Mouse (Mus musculus): ENCODE measurements around the gene Rsph9. TPM values are rescaled to one million over a fixed set of nuclear protein-coding genes. Genes with fewer than 3 reads are reported as not detected.

The Rsph9 gene
- polyA plus RNA-seq, 1 experiment from 2014 or later: 8.6 TPM

- Histone ChIP-seq H3K9ac (no peak overlapping the region), H3K4me3 (replicated peaks) (no peak overlapping the region), H3K4me2 (replicated peaks) (no peak overlapping the region), H3K9me3 (no peaks in the 10 kb centered on the region), H3K27me3 (replicated peaks) (no peaks in the 10 kb centered on the region), H3K4me1 (replicated peaks) (peaks cover 13% of the 10 kb centered on the region; the same call in 1 of the 2 replicates), H3K36me3 (peaks cover 14% of the 10 kb centered on the region; the same call in 1 of the 2 replicates), H3K27ac (no peak overlapping the region)
- no peak for ATAC-seq
- 68% methylated on average over 11 of the region's 11 CpGs for WGBS
Measured at GRCm38 (mm10) chr17:46116138-46116537, 27.9 kb downstream of the Rsph9 start.

DNA sequence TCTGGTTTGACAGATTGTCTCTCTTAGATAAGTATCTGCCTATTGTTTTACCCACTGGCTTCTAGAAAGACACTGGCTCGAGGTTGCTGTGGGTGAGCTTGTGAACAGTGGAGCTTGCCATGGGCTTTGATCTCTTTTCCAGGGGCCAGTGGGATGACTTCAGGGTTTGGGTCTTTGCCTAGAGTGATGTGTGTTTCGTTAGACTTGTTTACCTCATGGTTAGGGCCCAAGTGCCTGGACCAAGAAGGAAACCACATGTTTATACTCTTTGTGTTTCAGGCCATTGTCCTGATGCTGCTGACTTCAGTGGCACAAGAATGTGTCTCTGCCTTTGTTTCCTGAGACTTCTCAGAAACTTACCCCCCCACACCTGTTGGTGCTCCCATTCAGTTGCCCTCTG is 28.5 kb downstream of the Rsph9 start:
- H3K36me3 ChIP-seq: peaks cover 14% of the 10 kb centered on the region; the same call in 1 of the 2 replicates
- ATAC-seq: no peak
- no peak overlapping the region for H3K27ac ChIP-seq
- H3K4me1 ChIP-seq (replicated peaks): peaks cover 13% of the 10 kb centered on the region; the same call in 1 of the 2 replicates
- 32% methylated on average over 2 of the region's 2 CpGs for WGBS
- H3K4me3 ChIP-seq (replicated peaks): no peak overlapping the region
- H3K4me2 ChIP-seq (replicated peaks): no peak overlapping the region
- H3K9me3 ChIP-seq: no peaks in the 10 kb centered on the region
- H3K27me3 ChIP-seq (replicated peaks): no peaks in the 10 kb centered on the region
- H3K9ac ChIP-seq: no peak overlapping the region

GRCm38 (mm10) chr17:46110402-46111289 is 33.4 kb downstream of the Rsph9 start, which contains the start of gene Mrps18a:
Mrps18a (plus strand) TSS chr17:46110986.
- 6% methylated on average over 38 of the region's 38 CpGs for WGBS
- no peaks in the 10 kb centered on the region for H3K9me3 ChIP-seq
- H3K4me1 ChIP-seq (replicated peaks): peaks cover 10% of the 10 kb centered on the region
- H3K4me3 ChIP-seq (replicated peaks): peak within 1 kb of the TSS; percentile 84
- 0 out of 2 replicates have a peak, but pooled peaks cover 6% of the 10 kb centered on the region for H3K27me3 ChIP-seq (replicated peaks)
- no peaks in the 10 kb centered on the region for H3K36me3 ChIP-seq
- ATAC-seq: peak; percentile 97
- H3K4me2 ChIP-seq (replicated peaks): peak within 1 kb of the TSS; percentile 84
- peak within 1 kb of the TSS; percentile 80 for H3K9ac ChIP-seq
- 0 out of 2 replicates have a peak within 1 kb of the TSS, but pooled peaks have one; percentile 48 for H3K27ac ChIP-seq

DNA sequence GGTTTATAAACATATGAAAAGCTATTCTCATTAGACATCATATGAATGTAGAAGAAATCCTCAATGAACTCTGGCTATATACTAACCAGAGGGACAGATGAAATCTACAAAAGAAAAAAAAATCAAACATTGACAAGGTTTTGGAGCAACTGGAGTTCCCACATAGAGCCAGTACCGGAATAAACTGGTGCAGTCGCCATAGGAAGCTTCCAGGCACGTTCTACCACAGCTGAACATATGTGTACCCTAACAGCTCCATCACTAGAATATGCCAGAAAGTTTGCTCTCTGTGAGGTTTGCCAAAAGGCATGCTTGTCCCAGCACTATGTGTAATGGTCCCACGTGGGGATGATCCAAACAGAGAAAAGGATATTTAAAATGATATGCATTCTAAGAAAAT is 35.7 kb downstream of the Rsph9 start:
- WGBS: 81% methylated on average over 4 of the region's 4 CpGs
- Histone ChIP-seq H3K4me3 (replicated peaks) (no peak overlapping the region), H3K4me2 (replicated peaks) (no peak overlapping the region)

DNA sequence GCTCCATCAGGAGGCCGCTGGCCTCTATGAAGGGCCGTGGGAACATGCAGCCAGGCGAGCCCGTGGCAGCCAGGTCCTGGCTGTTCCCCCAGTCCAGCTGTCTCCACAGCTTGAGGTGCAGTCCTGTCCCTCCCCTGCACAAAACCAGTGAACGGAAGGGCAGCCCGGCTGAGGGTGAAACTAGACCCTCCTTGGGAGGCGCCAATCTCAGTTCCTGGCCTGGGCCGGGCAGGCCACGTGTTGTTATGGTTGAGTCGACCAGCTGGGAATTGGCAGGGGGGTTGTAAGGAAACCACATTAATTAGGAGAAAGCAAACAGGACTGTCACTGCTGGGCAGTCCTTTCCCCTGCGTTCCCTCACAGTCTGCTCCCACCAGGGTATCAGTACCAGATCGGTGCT is 39.5 kb downstream of the Rsph9 start:
- Histone ChIP-seq H3K36me3 (no peaks in the 10 kb centered on the region), H3K4me3 (replicated peaks) (no peak overlapping the region), H3K9me3 (no peaks in the 10 kb centered on the region), H3K9ac (no peak overlapping the region), H3K27me3 (replicated peaks) (0 out of 2 replicates have a peak, but pooled peaks cover 4% of the 10 kb centered on the region), H3K4me2 (replicated peaks) (no peak overlapping the region; the same call in 1 of the 2 replicates), H3K27ac (peak overlapping the region; percentile 46), H3K4me1 (replicated peaks) (peaks cover 6% of the 10 kb centered on the region)
- peak; percentile 73 for ATAC-seq
- WGBS: 32% methylated on average over 12 of the region's 12 CpGs

More for the DNA sequence above, 35.7 kb downstream of the Rsph9 start:
- peaks cover 11% of the 10 kb centered on the region for H3K4me1 ChIP-seq (replicated peaks)
- no peaks in the 10 kb centered on the region for H3K36me3 ChIP-seq
- 0 out of 2 replicates have a peak, but pooled peaks cover 6% of the 10 kb centered on the region for H3K27me3 ChIP-seq (replicated peaks)
- H3K27ac ChIP-seq: no peak overlapping the region
- no peaks in the 10 kb centered on the region for H3K9me3 ChIP-seq
- H3K9ac ChIP-seq: no peak overlapping the region
- no peak for ATAC-seq

GRCm38 (mm10) chr17:46102608-46103159 is 41.3 kb downstream of the Rsph9 start:
- ATAC-seq: no peak
- H3K4me1 ChIP-seq (replicated peaks): peaks cover 14% of the 10 kb centered on the region
- no peaks in the 10 kb centered on the region for H3K9me3 ChIP-seq
- H3K4me3 ChIP-seq (replicated peaks): no peak overlapping the region
- 0 out of 2 replicates have a peak overlapping the region, but pooled peaks have one; percentile 6 for H3K27ac ChIP-seq
- no peaks in the 10 kb centered on the region for H3K27me3 ChIP-seq (replicated peaks)
- H3K4me2 ChIP-seq (replicated peaks): no peak overlapping the region
- WGBS: 70% methylated on average over 8 of the region's 8 CpGs
- H3K9ac ChIP-seq: no peak overlapping the region
- no peaks in the 10 kb centered on the region for H3K36me3 ChIP-seq

DNA sequence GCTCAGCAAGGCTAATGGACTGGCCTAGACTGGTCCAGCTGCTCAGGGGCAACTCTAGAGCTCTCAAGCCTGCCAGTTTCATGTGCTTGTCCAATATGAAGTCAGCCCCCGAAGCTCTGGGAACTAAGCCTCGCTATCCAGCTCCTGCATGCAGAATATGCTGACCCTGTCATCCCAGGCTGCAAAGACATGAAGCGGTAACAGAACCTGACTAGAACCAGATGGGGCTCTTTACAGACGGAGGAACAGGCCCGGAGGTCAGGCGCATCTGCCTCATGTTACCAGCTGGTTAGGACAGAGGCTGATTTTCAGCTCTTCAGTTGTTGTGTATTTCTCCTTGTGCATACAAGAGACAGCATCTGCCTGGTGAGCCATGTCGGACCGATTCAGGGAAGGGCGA is 42.1 kb downstream of the Rsph9 start:
- ATAC-seq: no peak
- no peaks in the 10 kb centered on the region for H3K9me3 ChIP-seq
- no peak overlapping the region for H3K4me3 ChIP-seq (replicated peaks)
- no peaks in the 10 kb centered on the region for H3K27me3 ChIP-seq (replicated peaks)
- peaks cover 14% of the 10 kb centered on the region for H3K4me1 ChIP-seq (replicated peaks)
- H3K36me3 ChIP-seq: no peaks in the 10 kb centered on the region
- H3K9ac ChIP-seq: no peak overlapping the region
- H3K27ac ChIP-seq: no peak overlapping the region
- H3K4me2 ChIP-seq (replicated peaks): no peak overlapping the region
- 61% methylated on average over 9 of the region's 9 CpGs for WGBS

DNA sequence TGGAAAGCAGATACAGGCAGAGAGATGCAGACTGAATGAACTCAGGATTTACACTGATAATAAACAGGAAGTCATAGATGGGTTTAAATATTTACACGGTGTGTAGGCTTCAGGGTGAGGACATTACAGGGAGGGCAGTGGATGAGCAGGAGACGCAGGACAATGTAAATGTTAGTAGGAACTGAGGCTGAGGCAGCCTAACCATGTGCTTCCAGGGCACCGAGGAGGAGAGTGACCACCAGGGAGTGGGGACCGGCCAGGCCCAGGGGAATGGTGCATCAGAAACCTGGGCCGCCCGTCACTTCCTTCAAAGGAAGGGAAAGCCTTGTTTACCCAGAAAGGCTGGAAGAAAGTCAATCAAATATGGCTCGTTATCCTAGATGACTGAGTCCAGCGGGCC is 45.5 kb downstream of the Rsph9 start:
- ATAC-seq: peak; percentile 49

DNA sequence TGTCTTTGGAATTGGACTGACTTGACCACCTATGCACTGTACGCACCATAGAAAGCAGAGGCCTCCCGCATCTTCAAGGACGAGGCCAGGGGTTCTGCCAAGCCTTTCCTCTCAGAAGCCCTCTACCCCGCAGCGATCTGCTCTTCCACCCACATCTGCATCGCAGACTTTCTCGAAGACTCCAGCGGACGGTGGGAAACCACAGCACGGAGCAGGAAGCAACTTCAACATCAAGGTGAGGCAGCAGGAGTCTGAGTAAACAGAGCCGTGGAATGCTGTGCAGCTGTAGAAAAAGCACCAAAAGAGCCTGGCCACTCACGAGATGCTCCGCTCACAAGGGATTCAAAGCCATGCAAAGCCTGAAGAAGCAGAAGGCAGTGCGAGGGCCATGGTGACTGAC is 52.1 kb downstream of the Rsph9 start:
- Histone ChIP-seq H3K9me3 (no peaks in the 10 kb centered on the region), H3K4me3 (replicated peaks) (no peak overlapping the region), H3K9ac (no peak overlapping the region), H3K27me3 (replicated peaks) (no peaks in the 10 kb centered on the region), H3K27ac (no peak overlapping the region), H3K36me3 (no peaks in the 10 kb centered on the region), H3K4me2 (replicated peaks) (no peak overlapping the region), H3K4me1 (replicated peaks) (no peaks in the 10 kb centered on the region)
- ATAC-seq: no peak
- WGBS: 64% methylated on average over 14 of the region's 14 CpGs

More for the DNA sequence above, 45.5 kb downstream of the Rsph9 start:
- no peak overlapping the region for H3K4me2 ChIP-seq (replicated peaks)
- no peak overlapping the region for H3K9ac ChIP-seq
- H3K27ac ChIP-seq: peak overlapping the region; percentile 58
- H3K36me3 ChIP-seq: no peaks in the 10 kb centered on the region
- H3K4me3 ChIP-seq (replicated peaks): no peak overlapping the region
- H3K4me1 ChIP-seq (replicated peaks): peaks cover 8% of the 10 kb centered on the region
- H3K27me3 ChIP-seq (replicated peaks): no peaks in the 10 kb centered on the region
- H3K9me3 ChIP-seq: no peaks in the 10 kb centered on the region
- WGBS: 29% methylated on average over 8 of the region's 8 CpGs

DNA sequence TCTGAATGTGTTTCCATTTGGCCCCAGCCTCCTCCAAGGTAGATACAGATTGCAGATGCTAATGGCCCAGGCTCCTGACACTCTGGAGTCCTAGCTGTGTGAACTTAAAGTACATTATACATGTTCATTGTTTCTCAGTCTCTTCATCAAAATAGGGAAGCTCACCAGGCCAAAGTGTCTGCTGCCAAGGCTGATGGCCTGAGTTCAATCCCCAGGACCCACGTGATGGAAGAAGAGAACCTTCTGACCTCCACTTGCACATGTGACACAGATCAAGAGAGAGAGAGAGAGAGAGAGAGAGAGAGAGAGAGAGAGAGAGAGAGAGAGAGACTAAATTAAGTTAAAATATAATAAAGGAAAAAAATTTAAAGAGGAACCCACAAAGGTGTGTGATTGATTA is 52.7 kb downstream of the Rsph9 start:
- no peaks in the 10 kb centered on the region for H3K36me3 ChIP-seq
- no peak overlapping the region for H3K4me2 ChIP-seq (replicated peaks)
- 81% methylated on average over 1 of the region's 1 CpGs for WGBS
- no peak overlapping the region for H3K4me3 ChIP-seq (replicated peaks)
- H3K4me1 ChIP-seq (replicated peaks): peaks cover 5% of the 10 kb centered on the region
- ATAC-seq: no peak
- no peak overlapping the region for H3K27ac ChIP-seq
- H3K27me3 ChIP-seq (replicated peaks): no peaks in the 10 kb centered on the region
- H3K9ac ChIP-seq: no peak overlapping the region
- no peaks in the 10 kb centered on the region for H3K9me3 ChIP-seq

DNA sequence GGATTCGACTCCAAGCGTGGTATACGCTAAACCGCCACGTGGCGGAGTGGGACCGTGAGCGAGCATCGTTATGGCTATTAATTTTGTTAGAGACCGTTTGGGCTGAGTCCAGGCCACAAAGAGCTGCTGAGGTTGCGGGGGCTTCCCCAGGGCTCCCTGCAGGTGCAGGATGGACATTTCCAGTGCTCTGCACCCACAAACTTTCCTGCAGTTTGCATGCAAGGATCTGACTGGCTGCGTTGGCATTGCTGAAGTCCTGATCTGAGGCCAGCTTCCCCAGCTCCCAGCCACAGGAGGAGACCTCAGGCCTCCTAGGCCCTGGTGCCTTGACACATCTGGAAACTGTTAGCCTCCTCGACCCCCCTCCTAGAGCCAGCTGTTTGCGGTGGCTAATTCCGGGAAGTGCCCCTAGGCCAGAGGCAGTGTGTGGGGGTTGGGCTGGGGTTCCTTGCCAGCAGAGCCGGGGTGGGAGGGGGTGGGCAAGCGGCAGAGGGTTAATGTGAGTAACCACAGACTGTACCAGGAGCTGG is 57.6 kb downstream of the Rsph9 start:
- Histone ChIP-seq H3K27ac (no peak overlapping the region), H3K27me3 (replicated peaks) (no peaks in the 10 kb centered on the region), H3K4me2 (replicated peaks) (no peak overlapping the region), H3K36me3 (no peaks in the 10 kb centered on the region), H3K4me3 (replicated peaks) (no peak overlapping the region), H3K4me1 (replicated peaks) (peaks cover 25% of the 10 kb centered on the region), H3K9ac (no peak overlapping the region), H3K9me3 (no peaks in the 10 kb centered on the region)
- ATAC-seq: no peak
- 35% methylated on average over 17 of the region's 17 CpGs for WGBS

DNA sequence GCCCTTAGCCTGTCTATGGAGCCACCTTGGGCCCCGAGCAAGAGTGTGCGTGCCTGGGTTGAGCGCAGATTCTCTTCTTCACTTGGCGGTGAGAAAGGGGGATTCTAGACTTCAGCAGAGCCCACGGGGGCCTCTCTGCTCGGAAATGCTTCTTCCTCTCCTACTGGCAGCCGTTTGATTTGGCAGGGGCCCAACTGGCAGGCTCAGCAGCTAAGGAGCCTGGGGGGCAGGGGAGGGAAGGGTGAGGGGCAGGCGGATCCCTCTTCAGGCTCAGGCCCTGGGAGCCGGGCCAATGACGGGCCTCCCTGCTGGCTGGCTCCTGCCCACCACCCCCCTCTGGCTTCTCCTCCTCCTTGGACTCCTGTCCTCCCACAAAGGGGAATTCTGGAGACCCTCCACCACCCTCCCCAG is 59.9 kb downstream of the Rsph9 start:
- Histone ChIP-seq H3K36me3 (no peaks in the 10 kb centered on the region), H3K4me2 (replicated peaks) (peak overlapping the region; percentile 53), H3K27ac (peak overlapping the region; percentile 75), H3K4me3 (replicated peaks) (0 out of 2 replicates have a peak overlapping the region, but pooled peaks have one; percentile 11), H3K9ac (no peak overlapping the region), H3K9me3 (no peaks in the 10 kb centered on the region), H3K27me3 (replicated peaks) (no peaks in the 10 kb centered on the region), H3K4me1 (replicated peaks) (peaks cover 26% of the 10 kb centered on the region)
- ATAC-seq: peak; percentile 93
- 15% methylated on average over 8 of the region's 10 CpGs for WGBS
